ENCODE assay signal across 8 mouse cellular contexts in genomic region chr2:30933917-30934450, GRCm38 (mm10). TPM values are rescaled to one million over a fixed set of nuclear protein-coding genes. Genes with fewer than 3 reads are reported as not detected.
DNase-seq lines count a peak whose midpoint lies in the region; ATAC-seq lines count a peak whose summit lies in the region.

No protein-coding gene starts in this region.

- no peak for ATAC-seq in forebrain, embryonic 14.5 days
- ATAC-seq in limb, embryonic 11.5 days (ENCODE audit: insufficient number of reproducible peaks, low FRiP score, low TSS enrichment, low read depth) = no peak

- H3K27ac ChIP-seq in forebrain, embryonic 14.5 days (ENCODE audit: low read depth, low read length) = no peak overlapping the region
- H3K27ac ChIP-seq in limb, embryonic 11.5 days (replicated peaks; ENCODE audit: low read depth, low read length) = no peak overlapping the region

- no peaks in the 10 kb centered on the region for H3K36me3 ChIP-seq in forebrain, embryonic 14.5 days (ENCODE audit: control insufficient read depth, insufficient read depth, low read length)
- no peaks in the 10 kb centered on the region for H3K36me3 ChIP-seq in limb, embryonic 11.5 days (ENCODE audit: control insufficient read depth, insufficient read depth, low read length)

- WGBS in forebrain, embryonic 14.5 days = 23% methylated on average over 7 of the region's 7 CpGs
- WGBS in limb, embryonic 11.5 days = 22% methylated on average over 7 of the region's 7 CpGs

- H3K4me1 ChIP-seq in forebrain, embryonic 14.5 days (ENCODE audit: control insufficient read depth, insufficient read depth, low read length) = no peaks in the 10 kb centered on the region
- no peaks in the 10 kb centered on the region for H3K4me1 ChIP-seq in limb, embryonic 11.5 days (ENCODE audit: control insufficient read depth, insufficient read depth, low read length)

- no peak overlapping the region for H3K4me3 ChIP-seq in forebrain, embryonic 14.5 days (ENCODE audit: low read depth, low read length)
- no peak overlapping the region for H3K4me3 ChIP-seq in limb, embryonic 11.5 days (ENCODE audit: low read depth, low read length)

- peak; percentile 58 to 68 for DNase-seq in urinary bladder, adult 18-20 months (ENCODE audit: low spot score in 2 of 2)
- no peak for DNase-seq in urinary bladder, adult 2 months (ENCODE audit: low spot score)
- DNase-seq in brain, adult 2 months (ENCODE audit: low read depth, low spot score) = peak; percentile 88
- peak; percentile 86 for DNase-seq in forebrain, embryonic 14.5 days (ENCODE audit: low spot score)
- DNase-seq in induced T-regulatory cell, adult 2 months (ENCODE audit: low read depth) = peak; percentile 85
- DNase-seq in limb, embryonic 11.5 days (ENCODE audit: low spot score) = peak; percentile 88
- peak; percentile 69 for DNase-seq in ovary, postnatal 36 days (ENCODE audit: low spot score)
- peak; percentile 58 to 65 for DNase-seq in thymus, postnatal 36 days

- H3K27me3 ChIP-seq in forebrain, embryonic 14.5 days (replicated peaks; ENCODE audit: control insufficient read depth, insufficient read depth, low read length) = no peaks in the 10 kb centered on the region
- no peaks in the 10 kb centered on the region for H3K27me3 ChIP-seq in limb, embryonic 11.5 days (ENCODE audit: control insufficient read depth, insufficient read depth, low read length)

- no peaks in the 10 kb centered on the region for H3K9me3 ChIP-seq in forebrain, embryonic 14.5 days (replicated peaks; ENCODE audit: control insufficient read depth, low read length)
- no peaks in the 10 kb centered on the region for H3K9me3 ChIP-seq in limb, embryonic 11.5 days (ENCODE audit: control insufficient read depth, low read length)

- H3K4me2 ChIP-seq in forebrain, embryonic 14.5 days (ENCODE audit: low read length) = no peak overlapping the region
- H3K4me2 ChIP-seq in limb, embryonic 11.5 days (ENCODE audit: low read depth, severe bottlenecking) = no peak overlapping the region

- H3K9ac ChIP-seq in forebrain, embryonic 14.5 days (ENCODE audit: low read length) = no peak overlapping the region
- no peak overlapping the region for H3K9ac ChIP-seq in limb, embryonic 11.5 days (ENCODE audit: low read length)

RNA-seq across cellular contexts. Expression of gene Ptges, which starts 4.3 kb away (rescaled TPM):
- 64.8 and 69.3 TPM in 2 replicates for polyA plus RNA-seq in urinary bladder, adult 2 months (2012; rRNA removed)
- 2.6 and 3.3 TPM in 2 replicates for polyA plus RNA-seq in forebrain, embryonic 14.5 days (2014; fragmentation: Nextera tagmentation; extraction: Ambion mirVana)
- polyA plus RNA-seq in limb, embryonic 11.5 days (2014; fragmentation: Nextera tagmentation; extraction: Ambion mirVana) = 7.9 and 10.3 TPM in 2 replicates

RNA-seq across cellular contexts. Expression of gene Tor1b, which starts 18.8 kb away (rescaled TPM):
- polyA plus RNA-seq in urinary bladder, adult 2 months (2012; rRNA removed) = 45.0 and 47.1 TPM in 2 replicates
- polyA plus RNA-seq in forebrain, embryonic 14.5 days (2014; fragmentation: Nextera tagmentation; extraction: Ambion mirVana) = 24.9 and 25.2 TPM in 2 replicates
- 26.3 and 28.1 TPM in 2 replicates for polyA plus RNA-seq in limb, embryonic 11.5 days (2014; fragmentation: Nextera tagmentation; extraction: Ambion mirVana)

RNA-seq across cellular contexts. Expression of gene Tor1a, which starts 33.7 kb away (rescaled TPM):
- 36.9 and 46.8 TPM in 2 replicates for polyA plus RNA-seq in urinary bladder, adult 2 months (2012; rRNA removed)
- 91.6 and 95.4 TPM in 2 replicates for polyA plus RNA-seq in forebrain, embryonic 14.5 days (2014; fragmentation: Nextera tagmentation; extraction: Ambion mirVana)
- polyA plus RNA-seq in limb, embryonic 11.5 days (2014; fragmentation: Nextera tagmentation; extraction: Ambion mirVana) = 77.7 and 83.5 TPM in 2 replicates

RNA-seq across cellular contexts. Expression of gene BC005624, which starts 48.0 kb away (rescaled TPM):
- polyA plus RNA-seq in urinary bladder, adult 2 months (2012; rRNA removed) = 68.9 and 69.1 TPM in 2 replicates
- polyA plus RNA-seq in forebrain, embryonic 14.5 days (2014; fragmentation: Nextera tagmentation; extraction: Ambion mirVana) = 60.1 and 67.6 TPM in 2 replicates
- polyA plus RNA-seq in limb, embryonic 11.5 days (2014; fragmentation: Nextera tagmentation; extraction: Ambion mirVana) = 47.7 and 53.3 TPM in 2 replicates

RNA-seq across cellular contexts. Expression of gene Usp20, which starts 48.1 kb away (rescaled TPM):
- 13.5 and 14.7 TPM in 2 replicates for polyA plus RNA-seq in urinary bladder, adult 2 months (2012; rRNA removed)
- polyA plus RNA-seq in forebrain, embryonic 14.5 days (2014; fragmentation: Nextera tagmentation; extraction: Ambion mirVana) = 18.7 and 27.1 TPM in 2 replicates
- polyA plus RNA-seq in limb, embryonic 11.5 days (2014; fragmentation: Nextera tagmentation; extraction: Ambion mirVana) = 9.4 and 9.6 TPM in 2 replicates
